ENCODE assay signal across 7 mouse cellular contexts in genomic region chr6:34447961-34448360, GRCm38 (mm10). TPM values are rescaled to one million over a fixed set of nuclear protein-coding genes. Genes with fewer than 3 reads are reported as not detected.
DNase-seq lines count a peak whose midpoint lies in the region; ATAC-seq and TF ChIP-seq lines count a peak whose summit lies in the region.

No protein-coding gene starts in this region.

- no peaks in the 10 kb centered on the region for H3K27me3 ChIP-seq in CH12.LX (replicated peaks)

- in situ Hi-C loops in CH12.LX (cut with MboI; ENCODE audit: low pct_ligation_motif_present, low pct_unique_long_range_greater_than_20kb, low sequenced_read_pairs) = no loop called here

- TF ChIP-seq POLR2A in CH12.LX (IDR thresholded peaks at IDR 0.05; ENCODE audit: low read depth, low read length) = no peak

- dilution Hi-C loops in CH12.LX (cut with MboI; ENCODE audit: extremely low pct_ligation_motif_present, extremely low pct_unique_long_range_greater_than_20kb, low sequenced_read_pairs) = no loop called here

- no peak overlapping the region for H3K27ac ChIP-seq in CH12.LX (ENCODE audit: insufficient read depth, low read depth)
- H3K27ac ChIP-seq in layer of hippocampus, adult 2 months = no peak overlapping the region

- TF ChIP-seq CTCF in CH12.LX (conservative IDR thresholded peaks at IDR 0.05 in 1 of 2, IDR thresholded peaks at IDR 0.05 in 1 of 2; ENCODE audit: low read depth in 2 of 2, low read length in 2 of 2) = peak; percentile 68 to 96
- peak; percentile 98 for TF ChIP-seq CTCF in layer of hippocampus, adult 2 months (conservative IDR thresholded peaks at IDR 0.05)

- H3K4me3 ChIP-seq in CH12.LX (replicated peaks in 1 of 3; ENCODE audit: low read depth in 2 of 3, low read length in 2 of 3, poor library complexity in 1 of 3) = no peak overlapping the region
- no peak overlapping the region for H3K4me3 ChIP-seq in layer of hippocampus, adult 2 months

- no peak for TF ChIP-seq EP300 in CH12.LX (IDR thresholded peaks at IDR 0.05; ENCODE audit: low read length)

- no peaks in the 10 kb centered on the region for H3K79me2 ChIP-seq in CH12.LX (replicated peaks; ENCODE audit: control insufficient read depth, extremely low read depth, insufficient read depth, poor library complexity, severe bottlenecking)

- ATAC-seq in granulocyte monocyte progenitor cell, adult 5-6 weeks (replicated peaks; ENCODE audit: poor library complexity, severe bottlenecking) = peak; percentile 76

- H3K4me1 ChIP-seq in CH12.LX (ENCODE audit: control insufficient read depth in 1 of 2, insufficient read depth in 2 of 2) = peaks cover 0 to 4% of the 10 kb centered on the region in 2 experiments; a peak in 1 of 4 replicates

- TF ChIP-seq RAD21 in CH12.LX (IDR thresholded peaks at IDR 0.05; ENCODE audit: low read depth, low read length) = peak; percentile 100

- H3K4me2 ChIP-seq in CH12.LX (ENCODE audit: insufficient read depth, low read depth, poor library complexity, severe bottlenecking) = no peak overlapping the region; the same call in 1 of the 2 replicates

- H3K9ac ChIP-seq in CH12.LX (ENCODE audit: insufficient read depth, low read depth) = no peak overlapping the region; the same call in 1 of the 2 replicates

- no peaks in the 10 kb centered on the region for H3K36me3 ChIP-seq in CH12.LX (replicated peaks in 1 of 2; ENCODE audit: control insufficient read depth in 1 of 2, insufficient read depth in 1 of 2, low read length in 1 of 2)

- no peaks in the 10 kb centered on the region for H3K9me3 ChIP-seq in CH12.LX (replicated peaks; ENCODE audit: low read length)

- peak; percentile 79 for DNase-seq in CH12.LX (ENCODE audit: extremely low read depth)
- DNase-seq in WW6 (ENCODE audit: low read depth, low spot score) = peak; percentile 42
- DNase-seq in cerebellum, postnatal 36 days = peak; percentile 65 to 72
- peak; percentile 64 to 80 for DNase-seq in layer of hippocampus, adult 2 months (ENCODE audit: low spot score in 2 of 2)
- DNase-seq in lung, postnatal 14 days = peak; percentile 87
- peak; percentile 48 for DNase-seq in skeletal muscle tissue, adult 2 months (ENCODE audit: low read depth, low spot score)

TF ChIP-seq in CH12.LX, 34 proteins besides CTCF, POLR2A, EP300 and RAD21:
- TF ChIP-seq USF1 (IDR thresholded peaks at IDR 0.05; ENCODE audit: low read depth, low read length) (no peak), MXI1 (IDR thresholded peaks at IDR 0.05; ENCODE audit: low read depth, low read length) (no peak), TBP (conservative IDR thresholded peaks at IDR 0.05; ENCODE audit: low read depth, low read length) (no peak), JUND (conservative IDR thresholded peaks at IDR 0.05; ENCODE audit: low read depth, low read length) (no peak), KAT2A (IDR thresholded peaks at IDR 0.05; ENCODE audit: insufficient replicate concordance, low read length) (no peak), CHD2 (IDR thresholded peaks at IDR 0.05; ENCODE audit: low read length) (no peak), ZMIZ1 (IDR thresholded peaks at IDR 0.05; ENCODE audit: low read depth, low read length) (no peak), IRF4 (IDR thresholded peaks at IDR 0.05; ENCODE audit: low read depth, low read length) (no peak), SMC3 (IDR thresholded peaks at IDR 0.05; ENCODE audit: low read depth, low read length) (peak; percentile 96), E2F4 (IDR thresholded peaks at IDR 0.05; ENCODE audit: insufficient replicate concordance, low read depth, low read length) (no peak), MAX (IDR thresholded peaks at IDR 0.05; ENCODE audit: low read length) (no peak), ZKSCAN1 (IDR thresholded peaks at IDR 0.05; ENCODE audit: borderline replicate concordance, low read depth, low read length) (no peak), MYC (IDR thresholded peaks at IDR 0.05; ENCODE audit: low read depth, low read length) (no peak), USF2 (conservative IDR thresholded peaks at IDR 0.05; ENCODE audit: low read depth, low read length) (no peak), CHD1 (IDR thresholded peaks at IDR 0.05; ENCODE audit: low read depth, low read length) (no peak), POLR2AphosphoS2 (IDR thresholded peaks at IDR 0.05; ENCODE audit: low read depth, low read length) (no peak), ELF1 (IDR thresholded peaks at IDR 0.05; ENCODE audit: low read depth, low read length) (0 out of 2 replicates have a peak, but pooled peaks have one; percentile 14), MAFK (IDR thresholded peaks at IDR 0.05; ENCODE audit: insufficient replicate concordance, low read length) (no peak; the same call in 1 of the 2 replicates), NRF1 (IDR thresholded peaks at IDR 0.05; ENCODE audit: low read depth, low read length) (no peak), HCFC1 (IDR thresholded peaks at IDR 0.05; ENCODE audit: low read depth, low read length) (no peak), RCOR1 (conservative IDR thresholded peaks at IDR 0.05; ENCODE audit: low read depth, low read length) (no peak), NELFE (IDR thresholded peaks at IDR 0.05; ENCODE audit: low read depth, low read length) (no peak), MAZ (IDR thresholded peaks at IDR 0.05; ENCODE audit: low read depth, low read length) (no peak), ZNF384 (IDR thresholded peaks at IDR 0.05; ENCODE audit: low read depth, low read length) (no peak), MEF2A (IDR thresholded peaks at IDR 0.05; ENCODE audit: borderline replicate concordance, low read depth, low read length) (0 out of 2 replicates have a peak, but pooled peaks have one; percentile 21), BHLHE40 (IDR thresholded peaks at IDR 0.05; ENCODE audit: low read depth, low read length) (no peak), SIN3A (IDR thresholded peaks at IDR 0.05; ENCODE audit: low read length) (no peak; the same call in 1 of the 2 replicates), ZC3H11A (IDR thresholded peaks at IDR 0.05; ENCODE audit: low read depth, low read length) (peak; percentile 72), JUN (IDR thresholded peaks at IDR 0.05; ENCODE audit: insufficient read depth, low read depth, low read length) (no peak), GABPA (IDR thresholded peaks at IDR 0.05; ENCODE audit: insufficient replicate concordance, low read depth, low read length) (no peak)

RNA-seq across cellular contexts. Expression of gene Bpgm, which starts 28.0 kb away (rescaled TPM):
- total RNA-seq in CH12.LX (2012; rRNA removed) = 12.7 and 15.8 TPM in 2 replicates
- 10.9 and 12.4 TPM in 2 replicates for total RNA-seq in CH12.LX (2014; rRNA removed)
- 10.8 and 11.6 TPM in 2 replicates for polyA plus RNA-seq in CH12.LX (2012; ENCODE audit: insufficient read length, low read depth)
- total RNA-seq in granulocyte monocyte progenitor cell, adult 5-6 weeks (2014; fragmentation: Nextera tagmentation) = 4.1 and 8.7 TPM in 2 replicates
- 11.5 and 15.8 TPM in 2 replicates for total RNA-seq in granulocyte monocyte progenitor cell, adult 5-6 weeks (2017)
- 10 to 100 TPM; 69.8 to 70.9 TPM for total RNA-seq in layer of hippocampus, adult 2 months (2021)

RNA-seq across cellular contexts. Expression of gene Akr1b7, which starts 35.8 kb away (rescaled TPM):
- total RNA-seq in CH12.LX (2012; rRNA removed) = 0.08 TPM in 2 replicates
- not detected in 2 replicates for total RNA-seq in CH12.LX (2014; rRNA removed)
- not detected in 2 replicates for polyA plus RNA-seq in CH12.LX (2012; ENCODE audit: insufficient read length, low read depth)
- total RNA-seq in granulocyte monocyte progenitor cell, adult 5-6 weeks (2014; fragmentation: Nextera tagmentation) = not detected in 2 replicates
- not detected in 2 replicates for total RNA-seq in granulocyte monocyte progenitor cell, adult 5-6 weeks (2017)
- total RNA-seq in layer of hippocampus, adult 2 months (2021) = not detected

Comparison
In these comparisons a context has a peak if more than half of its experiments do, and no peak if none do; other contexts are left out.
1. RNA of gene Bpgm, which starts 28.0 kb away (total RNA-seq): 69.8 to 70.9 TPM in layer of hippocampus, adult 2 months; 10.9 to 15.8 TPM in CH12.LX and 4.1 to 15.8 TPM in granulocyte monocyte progenitor cell, adult 5-6 weeks; every median in the first group is over 4 times any median in the second.
2. Peak in every context shown above with its lines, with median percentiles within 50 percentile points of each other: DNase-seq.